Mouse (Mus musculus) testis, adult 2 months (tissue): ENCODE measurements at regions not wholly inside any gene's neighbourhood (a gene's known extent, or its start where the extent isn't known, plus 50 kb on each side); places are given as distances from the start of the nearest gene placed in this dataset.

Experiments
- CTCF ChIP-seq: fragments of 200-500 bp; IDR thresholded peaks from 2 replicates; pipeline ENCODE4 v1.5.1; 2012; ENCODE audit warnings: low read depth, mild to moderate bottlenecking, inconsistent platforms, low read length, moderate library complexity; ENCODE audit not compliant: control insufficient read depth, insufficient read depth, insufficient replicate concordance
- POLR2A ChIP-seq: fragments of 200-500 bp; IDR thresholded peaks from 2 replicates; pipeline ENCODE4 v1.6.1; 2012; ENCODE audit warnings: low read depth, mild to moderate bottlenecking, inconsistent platforms, low read length, moderate library complexity; ENCODE audit not compliant: control insufficient read depth

DNA sequence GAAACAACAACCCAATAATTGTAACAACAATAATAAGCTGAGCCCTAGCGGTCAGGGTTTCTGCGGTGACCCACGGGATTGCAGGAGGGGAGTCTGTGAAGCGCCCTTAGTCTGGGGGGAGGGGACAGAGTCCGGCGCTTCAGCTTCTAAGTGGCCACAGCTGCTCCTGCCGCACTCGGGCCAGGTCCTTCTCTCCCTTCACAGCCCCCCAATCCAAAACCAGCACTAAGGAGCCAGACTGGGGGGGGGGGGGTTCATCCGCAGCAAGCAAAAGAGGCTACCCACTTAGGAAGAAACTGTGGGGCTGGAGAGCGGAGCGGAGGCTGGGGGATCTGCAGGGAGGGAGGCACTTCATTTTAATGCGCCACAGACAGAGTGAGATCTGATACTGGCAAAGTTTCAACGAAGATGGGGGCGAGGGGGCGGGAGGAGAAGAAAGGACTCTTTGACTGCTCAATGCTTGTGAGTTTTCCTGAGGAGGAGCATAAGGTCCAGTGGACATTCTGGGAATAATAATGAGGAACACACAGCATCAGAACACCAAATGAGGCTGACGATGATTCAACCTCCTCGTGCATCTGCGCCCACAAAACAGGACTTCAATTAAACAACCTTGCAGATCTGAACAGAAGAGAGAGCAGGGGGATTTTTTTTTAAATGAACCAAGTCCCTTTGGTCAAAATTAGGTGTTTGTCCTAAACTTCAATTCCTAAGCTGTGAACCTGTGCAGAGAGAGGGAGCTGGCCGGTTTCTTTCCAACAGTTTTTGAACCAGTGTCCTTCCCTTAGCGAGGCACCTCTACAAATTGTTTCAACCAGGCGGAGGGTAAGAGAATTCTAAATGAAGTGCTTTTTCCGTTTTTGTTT, 412.7 kb upstream of the Atp11b start:
- TF ChIP-seq CTCF (no peak), POLR2A (no peak)
